Mouse (Mus musculus) frontal cortex, postnatal 14 days (tissue): ENCODE measurements around the gene Cmtr2.

ENCODE experiments used
- DNase-seq, 2 experiments: peaks; one replicate each; pipeline ENCODE4 v3.0.0; 2022; ENCODE audit warnings: low spot score in 2 of 2

Cmtr2 gene

DNA sequence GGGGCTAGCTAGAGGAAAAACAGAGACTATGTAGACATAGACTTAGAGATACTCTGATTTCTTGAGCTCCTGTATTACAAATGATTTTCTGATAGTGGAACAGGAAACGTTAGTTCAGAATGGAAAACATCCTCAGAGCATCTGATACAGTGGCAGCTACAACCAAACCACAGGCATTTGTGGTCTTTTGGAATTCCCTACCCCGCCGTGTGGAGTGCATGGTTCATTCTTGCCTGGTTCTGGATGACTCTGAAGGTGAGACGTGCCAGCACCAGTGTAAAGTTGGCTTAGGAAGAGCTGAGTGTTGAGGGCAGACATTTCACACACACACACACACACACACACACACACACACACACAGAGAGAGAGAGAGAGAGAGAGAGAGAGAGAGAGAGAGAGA, 38.5 kb downstream of the Cmtr2 start:
- DNase-seq = no peak

GRCm38 (mm10) chr8:110265796-110266305, 50.4 kb downstream of the Cmtr2 start:
- DNase-seq = no peak

DNA sequence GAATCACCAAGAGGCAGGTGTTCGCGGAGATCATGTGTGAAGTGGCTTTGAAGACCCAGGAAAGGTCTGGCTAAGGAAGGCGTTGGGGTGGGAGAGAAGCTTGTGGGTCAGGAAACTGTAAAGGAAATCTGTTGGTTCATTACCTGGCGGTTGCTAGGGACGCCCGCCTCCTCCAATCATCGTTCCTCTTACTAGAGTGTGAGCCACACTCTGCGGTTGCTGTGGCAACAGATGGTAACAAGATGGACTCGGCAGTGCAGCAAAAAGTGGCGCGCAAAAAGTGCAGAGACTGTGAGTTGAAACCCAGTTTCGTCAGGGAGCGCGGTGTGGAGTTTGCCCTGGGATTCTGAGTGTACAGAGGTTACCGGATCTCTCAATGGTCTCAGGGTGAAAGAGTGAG, 51.3 kb downstream of the Cmtr2 start, which contains the start of gene Hydin:
Gene Hydin, plus strand, starts transcription at position 237 of the 400 bp plus-strand sequence.
- DNase-seq = peak; percentile 78 to 83

DNA sequence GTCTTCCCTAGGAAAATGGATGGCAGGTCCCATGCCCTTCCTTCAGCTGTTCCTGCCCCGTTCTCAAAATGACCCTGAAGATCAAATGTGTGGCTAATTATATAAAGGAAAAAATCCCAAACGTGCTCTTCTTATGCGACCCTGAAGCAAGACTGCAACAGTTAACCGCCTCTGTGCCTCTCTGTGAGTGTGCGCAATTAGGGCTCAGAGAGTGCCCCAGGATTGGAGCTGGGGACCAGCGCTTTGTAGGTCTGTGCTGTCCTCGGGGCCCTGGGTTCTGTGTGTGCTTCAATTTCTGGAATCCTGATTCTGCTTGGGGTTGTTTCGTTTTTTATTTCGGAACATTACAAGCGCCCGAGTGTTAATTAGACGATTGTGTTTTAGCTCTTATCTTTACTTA, 51.8 kb downstream of the Cmtr2 start:
- DNase-seq = no peak

DNA sequence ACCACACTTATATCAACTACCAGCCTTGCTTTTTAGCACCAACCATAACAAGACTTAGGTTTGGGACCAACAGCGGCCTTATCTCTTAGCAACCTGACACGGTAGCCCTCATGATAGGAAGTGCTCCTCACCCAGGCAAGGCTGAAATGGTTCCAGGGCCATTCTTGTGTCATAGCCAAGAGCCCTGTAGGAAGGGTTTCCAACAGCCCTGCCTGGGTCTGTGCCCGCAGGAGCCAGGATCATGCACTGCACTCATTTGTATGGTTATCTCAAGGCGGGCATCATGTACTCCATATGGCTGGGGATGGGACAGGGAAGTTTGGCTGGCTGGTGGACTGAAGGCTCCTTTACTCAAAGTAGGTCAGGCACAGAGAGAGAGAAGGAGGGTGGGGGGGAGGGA, 55.2 kb downstream of the Cmtr2 start:
- no peak for DNase-seq

- no peak for DNase-seq
Measured at GRCm38 (mm10) chr8:110273394-110273793, 57.9 kb downstream of the Cmtr2 start.
